In the genomic region with DNA sequence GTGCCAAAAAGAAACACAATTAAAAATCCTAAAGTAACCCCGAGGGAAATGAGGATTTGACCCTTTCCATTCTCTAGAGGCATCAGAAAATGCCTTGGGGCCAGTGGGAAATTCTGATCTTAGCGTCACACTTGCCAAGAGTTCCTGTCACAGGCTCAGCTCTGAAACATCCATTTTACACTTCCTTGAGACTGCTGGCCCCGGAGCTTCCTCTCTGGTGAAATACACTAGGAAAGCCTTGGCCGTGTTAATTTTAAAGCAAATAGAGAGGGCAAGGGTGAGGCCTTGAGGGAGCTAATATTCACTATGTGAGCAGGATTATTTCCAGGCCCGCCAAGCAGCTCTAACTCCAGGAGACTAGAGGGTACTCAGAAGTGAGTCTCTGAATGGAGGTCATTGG, we compare ENCODE assay signal across 17 mouse cellular contexts. TPM values are rescaled to one million over a fixed set of nuclear protein-coding genes. Genes with fewer than 3 reads are reported as not detected.
DNase-seq lines count a peak whose midpoint lies in the region; ATAC-seq and TF ChIP-seq lines count a peak whose summit lies in the region.
"Had no signal": no experiment of that assay in that cellular context is flagged by ENCODE, and none has a peak within 500 bp of the region (broad histone marks: within the 10 kb centered on the region; RNA-seq: fewer than 3 reads in every experiment).

No protein-coding gene starts in this region.

- no peaks in the 10 kb centered on the region for H3K27me3 ChIP-seq in midbrain, embryonic 11.5 days (ENCODE audit: control insufficient read depth, insufficient read depth, low read length)
- H3K27me3 ChIP-seq in midbrain, postnatal 0 days (ENCODE audit: insufficient read depth, low read length) = no peaks in the 10 kb centered on the region
- H3K27me3 ChIP-seq in kidney, postnatal 0 days (ENCODE audit: insufficient read depth, low read length) = no peaks in the 10 kb centered on the region
- H3K27me3 ChIP-seq: embryonic facial prominence, embryonic 13.5 days; liver, embryonic 13.5 days had no signal

- no peaks in the 10 kb centered on the region for H3K4me1 ChIP-seq in midbrain, embryonic 11.5 days (ENCODE audit: control insufficient read depth, insufficient read depth, low read length)
- H3K4me1 ChIP-seq in midbrain, postnatal 0 days (ENCODE audit: insufficient read depth, low read length) = no peaks in the 10 kb centered on the region
- H3K4me1 ChIP-seq in kidney, postnatal 0 days (replicated peaks; ENCODE audit: insufficient read depth, low read length) = no peaks in the 10 kb centered on the region
- H3K4me1 ChIP-seq: liver, embryonic 13.5 days had no signal

- no peak overlapping the region for H3K4me2 ChIP-seq in midbrain, embryonic 11.5 days
- H3K4me2 ChIP-seq in midbrain, postnatal 0 days (ENCODE audit: low read depth, low read length, poor library complexity, severe bottlenecking) = no peak overlapping the region
- no peak overlapping the region for H3K4me2 ChIP-seq in kidney, postnatal 0 days (ENCODE audit: low read length)
- H3K4me2 ChIP-seq: embryonic facial prominence, embryonic 13.5 days; liver, embryonic 13.5 days had no signal

- H3K9ac ChIP-seq in midbrain, embryonic 11.5 days (ENCODE audit: low read length) = no peak overlapping the region
- no peak overlapping the region for H3K9ac ChIP-seq in midbrain, postnatal 0 days (replicated peaks; ENCODE audit: low read length, poor library complexity, severe bottlenecking)
- H3K9ac ChIP-seq in kidney, postnatal 0 days (ENCODE audit: low read depth, low read length) = no peak overlapping the region
- H3K9ac ChIP-seq: embryonic facial prominence, embryonic 13.5 days; liver, embryonic 13.5 days had no signal

- 51% methylated on average over 5 of the region's 5 CpGs for WGBS in midbrain, embryonic 11.5 days
- WGBS in midbrain, postnatal 0 days = 45% methylated on average over 5 of the region's 5 CpGs
- 45% methylated on average over 5 of the region's 5 CpGs for WGBS in kidney, postnatal 0 days

- peak; percentile 13 for DNase-seq in adrenal gland, postnatal 14 days
- no peak for DNase-seq in adrenal gland, postnatal 4 days (ENCODE audit: low spot score in 2 of 2)
- no peak for DNase-seq in midbrain, embryonic 11.5 days (ENCODE audit: low spot score, missing footprints)
- no peak for DNase-seq in midbrain, postnatal 0 days (ENCODE audit: low spot score)
- DNase-seq in kidney, postnatal 0 days (ENCODE audit: low spot score) = peak; percentile 75
- no peak for DNase-seq in layer of hippocampus, postnatal 36 days
- no peak for DNase-seq in MN1 (ENCODE audit: low spot score)
- no peak for DNase-seq in ovary, postnatal 14 days (ENCODE audit: low spot score)
- DNase-seq: cerebellum, adult 18-20 months; liver, embryonic 13.5 days had no signal

- H3K27ac ChIP-seq in midbrain, embryonic 11.5 days (ENCODE audit: low read depth, low read length) = no peak overlapping the region
- H3K27ac ChIP-seq in midbrain, postnatal 0 days (ENCODE audit: low read depth, low read length) = no peak overlapping the region
- H3K27ac ChIP-seq in kidney, postnatal 0 days = no peak overlapping the region
- H3K27ac ChIP-seq: embryonic facial prominence, embryonic 13.5 days; liver, embryonic 13.5 days had no signal

- no peak overlapping the region for H3K4me3 ChIP-seq in midbrain, embryonic 11.5 days (ENCODE audit: low read depth, low read length)
- H3K4me3 ChIP-seq in midbrain, postnatal 0 days (ENCODE audit: low read depth, low read length) = no peak overlapping the region
- H3K4me3 ChIP-seq in kidney, postnatal 0 days (replicated peaks; ENCODE audit: low read depth, low read length) = no peak overlapping the region
- H3K4me3 ChIP-seq: embryonic facial prominence, embryonic 13.5 days; liver, embryonic 13.5 days had no signal

- TF ChIP-seq CTCF in midbrain, postnatal 0 days (IDR thresholded peaks at IDR 0.05) = no peak
- TF ChIP-seq CTCF in kidney, postnatal 0 days (IDR thresholded peaks at IDR 0.05; ENCODE audit: low read depth) = no peak

- ATAC-seq in midbrain, embryonic 11.5 days (ENCODE audit: low FRiP score) = peak; percentile 27; the same call in 1 of the 2 replicates
- no peak for ATAC-seq in midbrain, postnatal 0 days (ENCODE audit: low FRiP score)
- ATAC-seq in kidney, postnatal 0 days (replicated peaks; ENCODE audit: low FRiP score, low read depth) = no peak
- ATAC-seq: hindbrain, embryonic 16.5 days had no signal

- H3K36me3 ChIP-seq in midbrain, embryonic 11.5 days (ENCODE audit: control insufficient read depth, insufficient read depth, low read length) = no peaks in the 10 kb centered on the region
- H3K36me3 ChIP-seq in midbrain, postnatal 0 days (ENCODE audit: insufficient read depth, low read length) = 0 out of 2 replicates have a peak, but pooled peaks cover 3% of the 10 kb centered on the region
- no peaks in the 10 kb centered on the region for H3K36me3 ChIP-seq in kidney, postnatal 0 days (ENCODE audit: insufficient read depth, low read length)
- H3K36me3 ChIP-seq: liver, embryonic 13.5 days had no signal

- no peaks in the 10 kb centered on the region for H3K9me3 ChIP-seq in midbrain, embryonic 11.5 days (ENCODE audit: control insufficient read depth, low read length)
- no peaks in the 10 kb centered on the region for H3K9me3 ChIP-seq in midbrain, postnatal 0 days (ENCODE audit: low read length)
- no peaks in the 10 kb centered on the region for H3K9me3 ChIP-seq in kidney, postnatal 0 days (replicated peaks; ENCODE audit: low read length)
- H3K9me3 ChIP-seq: embryonic facial prominence, embryonic 13.5 days; liver, embryonic 13.5 days had no signal

RNA-seq across cellular contexts. Expression of gene Gm11096, which starts 8.4 kb away (rescaled TPM):
- not detected in 2 replicates for total RNA-seq in adrenal gland, postnatal 14 days (2021)
- not detected for total RNA-seq in adrenal gland, postnatal 4 days (2021)
- not detected in 2 replicates for polyA plus RNA-seq in midbrain, embryonic 11.5 days (2014; fragmentation: Nextera tagmentation; extraction: Ambion mirVana)
- not detected in 2 replicates for total RNA-seq in midbrain, postnatal 0 days (2014; rRNA removed)
- not detected in 2 replicates for polyA plus RNA-seq in midbrain, postnatal 0 days (2015; fragmentation: Nextera tagmentation; extraction: Ambion mirVana)
- not detected in 2 replicates for polyA plus RNA-seq in kidney, postnatal 0 days (2015; fragmentation: Nextera tagmentation; extraction: Ambion mirVana)
- total RNA-seq in layer of hippocampus, postnatal 36 days (2021) = not detected
- total RNA-seq: layer of hippocampus, postnatal 14 days; MEL had no signal
- polyA plus RNA-seq: embryonic facial prominence, embryonic 13.5 days; frontal cortex, adult 2 months; hindbrain, embryonic 16.5 days; liver, embryonic 13.5 days; spleen, adult 2 months; thymus, postnatal 0 days had no signal

Comparison
In these comparisons a context has a peak if more than half of its experiments do, and no peak if none do; other contexts are left out.
1. DNase-seq: peak in adrenal gland, postnatal 14 days (single experiment) and kidney, postnatal 0 days (single experiment); none in adrenal gland, postnatal 4 days (0 of 2), midbrain, embryonic 11.5 days (single experiment), midbrain, postnatal 0 days (single experiment), layer of hippocampus, postnatal 36 days (0 of 2), MN1 (single experiment) and ovary, postnatal 14 days (single experiment).